Mouse (Mus musculus) kidney, embryonic 14.5 days (tissue): Measurements from ENCODE around the gene Nacc1. TPM values are rescaled to one million over a fixed set of nuclear protein-coding genes. Genes with fewer than 3 reads are reported as not detected.
A peak's percentile ranks its signal among the peaks of the same experiment; 100 is the strongest.

ENCODE experiments used
- ATAC-seq: fragments of 200-750 bp; cut with Nextera tagmentation; 2 replicates; pipeline ENCODE4 v1.8.0; 2017; ENCODE audit warnings: moderate number of reproducible peaks, mild to moderate bottlenecking, moderate TSS enrichment, moderate library complexity; ENCODE audit not compliant: low FRiP score, low TSS enrichment
- H3K27ac ChIP-seq: fragments of 300-500 bp; sonication (generic); 2 replicates; pipeline ENCODE4 v1.5.1; 2014; ENCODE audit warnings: low read depth, mild to moderate bottlenecking, low read length, moderate library complexity, mixed read lengths
- H3K27me3 ChIP-seq: fragments of 300-500 bp; sonication (generic); 2 replicates; pipeline ENCODE4 v1.6.1; 2014; ENCODE audit warnings: mild to moderate bottlenecking, low read length; ENCODE audit not compliant: control insufficient read depth, insufficient read depth
- H3K36me3 ChIP-seq: fragments of 300-500 bp; sonication (generic); 2 replicates; pipeline ENCODE4 v1.6.1; 2014; ENCODE audit warnings: low read length, mixed read lengths; ENCODE audit not compliant: control insufficient read depth, insufficient read depth
- H3K4me1 ChIP-seq: fragments of 300-500 bp; sonication (generic); 2 replicates; pipeline ENCODE4 v1.6.1; 2014; ENCODE audit warnings: low read length, mixed read lengths; ENCODE audit not compliant: control insufficient read depth, insufficient read depth
- H3K4me2 ChIP-seq: fragments of 300-500 bp; sonication (generic); replicated peaks from 2 replicates; pipeline ENCODE4 v1.6.1; 2014; ENCODE audit warnings: low read depth, mild to moderate bottlenecking, low read length
- H3K4me3 ChIP-seq: fragments of 300-500 bp; sonication (generic); 2 replicates; pipeline ENCODE4 v1.5.1; 2014; ENCODE audit warnings: mild to moderate bottlenecking, low read length
- H3K9ac ChIP-seq: fragments of 300-500 bp; sonication (generic); 2 replicates; pipeline ENCODE4 v1.6.1; 2014; ENCODE audit warnings: low read depth, mild to moderate bottlenecking, low read length, moderate library complexity
- H3K9me3 ChIP-seq: fragments of 300-500 bp; sonication (generic); 2 replicates; pipeline ENCODE4 v1.6.1; 2016; ENCODE audit warnings: low read length; ENCODE audit not compliant: control insufficient read depth
- WGBS: fragments of 180-500 bp; shearing (Covaris S2); extraction: QIAGEN DNeasy Blood & Tissue Kit; methylation state at CpG from one replicate; pipeline ENCODE4 v1.1.7; 2014; 5-methylcytosine and 5-hydroxymethylcytosine counted together
- polyA plus RNA-seq: library from polyadenylated mRNA; unstranded; fragments of >200 nt; fragmentation: Nextera tagmentation; extraction: Ambion mirVana; gene quantifications from 2 replicates; pipeline ENCODE4 v1.2.1, GENCODE M21; 2014

The Nacc1 gene
- polyA plus RNA-seq, 1 experiment from 2014 or later: 33.1 TPM

DNA sequence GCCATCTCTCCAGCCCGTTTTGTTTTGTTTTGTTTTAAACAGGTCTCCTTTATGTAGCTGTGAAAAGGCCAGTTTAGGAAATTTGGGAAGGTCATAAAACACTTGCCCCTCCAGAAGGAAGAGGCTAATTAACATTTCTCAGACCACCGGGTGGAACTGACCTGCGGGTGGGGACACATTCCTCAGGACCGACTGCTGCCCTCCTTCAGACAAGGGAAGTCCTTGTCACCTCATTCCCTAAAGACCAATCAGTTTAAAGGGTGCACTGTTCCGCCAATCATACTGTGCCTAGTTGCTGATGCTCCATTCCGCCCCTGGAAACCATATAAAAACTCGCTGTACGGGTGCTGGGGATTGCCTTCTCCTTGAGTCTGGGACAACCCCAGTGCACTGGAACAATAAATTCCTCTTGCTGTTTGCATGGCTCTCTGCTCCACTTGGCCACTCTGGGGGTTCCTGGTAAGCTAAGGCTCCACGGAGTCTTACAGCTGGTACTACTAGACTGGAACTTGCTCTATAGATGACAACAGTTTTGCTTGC is 34.5 kb downstream of the Nacc1 start:
- Histone ChIP-seq H3K4me3 (no peak overlapping the region), H3K36me3 (no peaks in the 10 kb centered on the region), H3K9me3 (no peaks in the 10 kb centered on the region), H3K4me2 (no peak overlapping the region), H3K27ac (no peak overlapping the region), H3K9ac (no peak overlapping the region), H3K27me3 (no peaks in the 10 kb centered on the region), H3K4me1 (peaks cover 31% of the 10 kb centered on the region)
- ATAC-seq: no peak
- WGBS: 40% methylated on average over 9 of the region's 9 CpGs

DNA sequence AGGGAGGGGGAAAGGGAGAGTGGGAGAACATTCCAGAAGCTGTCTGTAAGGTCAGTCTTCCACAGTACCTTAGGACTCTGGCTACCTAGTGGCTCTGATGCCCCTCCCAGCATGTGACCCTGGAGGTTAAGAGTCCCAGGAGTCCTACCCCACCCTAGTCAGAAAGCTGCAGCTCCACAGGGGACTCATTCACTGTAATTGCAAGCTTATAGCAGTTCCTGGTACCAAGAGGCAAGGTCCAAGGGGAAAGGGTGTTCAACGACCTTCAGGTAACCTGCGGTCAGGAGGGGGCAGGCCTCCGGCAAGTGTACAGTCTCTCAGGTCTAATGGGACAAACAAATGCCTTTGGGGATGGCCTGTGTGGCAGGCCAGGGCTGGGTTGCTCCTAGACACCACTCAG is 37.4 kb downstream of the Nacc1 start:
- no peak overlapping the region for H3K9ac ChIP-seq
- no peak for ATAC-seq
- WGBS: 51% methylated on average over 3 of the region's 3 CpGs
- H3K9me3 ChIP-seq: no peaks in the 10 kb centered on the region
- H3K4me2 ChIP-seq: no peak overlapping the region
- peaks cover 7% of the 10 kb centered on the region for H3K4me1 ChIP-seq
- H3K27ac ChIP-seq: no peak overlapping the region
- H3K36me3 ChIP-seq: no peaks in the 10 kb centered on the region
- no peaks in the 10 kb centered on the region for H3K27me3 ChIP-seq
- no peak overlapping the region for H3K4me3 ChIP-seq

GRCm38 (mm10) chr8:84647461-84647901 is 40.2 kb downstream of the Nacc1 start:
- peak; percentile 38; the same call in 1 of the 2 replicates for ATAC-seq
- no peaks in the 10 kb centered on the region for H3K36me3 ChIP-seq
- no peaks in the 10 kb centered on the region for H3K9me3 ChIP-seq
- H3K4me3 ChIP-seq: peak overlapping the region; percentile 6; the same call in 1 of the 2 replicates
- H3K9ac ChIP-seq: no peak overlapping the region
- H3K4me1 ChIP-seq: no peaks in the 10 kb centered on the region
- H3K27me3 ChIP-seq: no peaks in the 10 kb centered on the region
- WGBS: 5% methylated on average over 14 of the region's 14 CpGs
- H3K27ac ChIP-seq: no peak overlapping the region
- H3K4me2 ChIP-seq: peak overlapping the region; percentile 37

- Histone ChIP-seq H3K9me3 (no peaks in the 10 kb centered on the region), H3K27ac (no peak overlapping the region), H3K4me1 (no peaks in the 10 kb centered on the region), H3K4me2 (no peak overlapping the region; the same call in 1 of the 2 replicates), H3K9ac (no peak overlapping the region), H3K27me3 (no peaks in the 10 kb centered on the region), H3K36me3 (no peaks in the 10 kb centered on the region), H3K4me3 (no peak overlapping the region)
- no peak for ATAC-seq
- 61% methylated on average over 6 of the region's 6 CpGs for WGBS
Measured at GRCm38 (mm10) chr8:84646800-84647199, 40.9 kb downstream of the Nacc1 start.

DNA sequence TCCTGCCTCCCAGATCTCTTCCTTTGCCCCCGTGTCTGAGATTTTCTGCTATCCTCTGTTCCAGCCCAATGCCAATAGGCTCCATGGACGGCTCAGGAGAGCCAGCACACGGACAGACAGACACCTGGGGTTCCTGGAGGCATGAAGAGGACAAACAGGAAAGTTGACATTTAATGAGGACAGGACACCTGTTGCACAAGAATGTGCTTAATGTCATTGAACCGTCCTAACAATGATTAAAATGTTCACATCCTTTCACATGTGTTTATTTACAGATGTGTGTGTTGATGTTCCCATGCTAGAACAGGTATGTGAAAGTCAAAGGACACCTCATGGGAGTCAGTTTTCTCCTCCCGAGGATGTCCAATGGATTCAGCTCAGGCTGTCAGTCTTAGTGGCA is 44.6 kb downstream of the Nacc1 start:
- Histone ChIP-seq H3K27ac (no peak overlapping the region), H3K4me3 (no peak overlapping the region), H3K9ac (no peak overlapping the region), H3K4me2 (no peak overlapping the region), H3K27me3 (no peaks in the 10 kb centered on the region), H3K36me3 (no peaks in the 10 kb centered on the region), H3K9me3 (no peaks in the 10 kb centered on the region), H3K4me1 (peaks cover 5% of the 10 kb centered on the region; the same call in 1 of the 2 replicates)
- 77% methylated on average over 5 of the region's 5 CpGs for WGBS
- no peak for ATAC-seq

GRCm38 (mm10) chr8:84641578-84642361 is 45.9 kb downstream of the Nacc1 start:
- Histone ChIP-seq H3K4me2 (no peak overlapping the region), H3K9me3 (no peaks in the 10 kb centered on the region), H3K9ac (no peak overlapping the region), H3K4me3 (no peak overlapping the region), H3K4me1 (peaks cover 7% of the 10 kb centered on the region; the same call in 1 of the 2 replicates), H3K36me3 (no peaks in the 10 kb centered on the region), H3K27me3 (no peaks in the 10 kb centered on the region), H3K27ac (no peak overlapping the region)
- 79% methylated on average over 1 of the region's 1 CpGs for WGBS
- no peak for ATAC-seq

GRCm38 (mm10) chr8:84640617-84641294 is 46.9 kb downstream of the Nacc1 start:
- ATAC-seq: no peak
- Histone ChIP-seq H3K27ac (no peak overlapping the region), H3K4me1 (peaks cover 11% of the 10 kb centered on the region; the same call in 1 of the 2 replicates), H3K27me3 (no peaks in the 10 kb centered on the region), H3K9ac (no peak overlapping the region), H3K36me3 (no peaks in the 10 kb centered on the region), H3K4me2 (peak overlapping the region; percentile 48), H3K9me3 (no peaks in the 10 kb centered on the region), H3K4me3 (no peak overlapping the region)
- WGBS: 78% methylated on average over 7 of the region's 7 CpGs

GRCm38 (mm10) chr8:84640010-84640588 is 47.6 kb downstream of the Nacc1 start:
- no peaks in the 10 kb centered on the region for H3K27me3 ChIP-seq
- peaks cover 11% of the 10 kb centered on the region; the same call in 1 of the 2 replicates for H3K4me1 ChIP-seq
- peak overlapping the region; percentile 57 for H3K4me3 ChIP-seq
- no peaks in the 10 kb centered on the region for H3K36me3 ChIP-seq
- peak overlapping the region; percentile 48 for H3K4me2 ChIP-seq
- peak overlapping the region; percentile 47; the same call in 1 of the 2 replicates for H3K9ac ChIP-seq
- no peak for ATAC-seq
- 30% methylated on average over 9 of the region's 9 CpGs for WGBS
- H3K9me3 ChIP-seq: no peaks in the 10 kb centered on the region
- H3K27ac ChIP-seq: no peak overlapping the region
